In the genomic region with DNA sequence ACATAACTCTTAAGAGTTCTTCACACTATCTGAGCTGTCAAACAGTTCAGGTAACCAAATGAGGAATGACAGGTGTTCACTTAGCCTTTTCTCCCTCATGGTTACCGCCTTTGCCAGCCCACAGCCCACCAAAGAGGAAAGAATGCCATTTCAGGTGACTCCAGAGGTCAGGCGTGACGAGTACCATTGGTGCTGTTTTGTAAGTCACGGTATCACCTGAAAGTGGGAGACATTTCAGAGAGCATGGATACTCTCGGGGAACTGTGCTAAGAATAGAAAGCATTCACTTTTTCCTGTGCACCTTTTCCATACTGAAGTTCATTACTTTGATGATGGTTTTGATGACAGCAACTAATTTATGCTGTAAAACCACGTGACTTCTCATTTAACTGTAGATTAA, we compare ENCODE assay signal across 17 mouse cellular contexts. TPM values are rescaled to one million over a fixed set of nuclear protein-coding genes. Genes with fewer than 3 reads are reported as not detected.
DNase-seq lines count a peak whose midpoint lies in the region; TF ChIP-seq lines count a peak whose summit lies in the region.
"Had no signal": no experiment of that assay in that cellular context is flagged by ENCODE, and none has a peak within 500 bp of the region (broad histone marks: within the 10 kb centered on the region; RNA-seq: fewer than 3 reads in every experiment).

No protein-coding gene starts in this region.

- no peaks in the 10 kb centered on the region for H3K27me3 ChIP-seq in CH12.LX (replicated peaks)
- no peaks in the 10 kb centered on the region for H3K27me3 ChIP-seq in embryonic facial prominence, embryonic 10.5 days (replicated peaks; ENCODE audit: low read depth, poor library complexity, severe bottlenecking)
- H3K27me3 ChIP-seq: Patski had no signal

- peak; percentile 51 for DNase-seq in heart, adult 11 months
- DNase-seq in heart, postnatal 14 days: no peak
- DNase-seq in CH12.LX (ENCODE audit: extremely low read depth): no peak
- no peak for DNase-seq in embryonic facial prominence, embryonic 10.5 days (ENCODE audit: low spot score)
- DNase-seq: adrenal gland, adult 2 months; adrenal gland, adult 8-10 months; adrenal gland, postnatal 10 days; adrenal gland, postnatal 14 days; adrenal gland, postnatal 25 days; adrenal gland, postnatal 36 days; B cell, adult 2 months; cerebellum, adult 11 months; cerebellum, adult 11-12 months; cerebellum, adult 18-20 months; cerebellum, adult 2 months had no signal

- no peaks in the 10 kb centered on the region for H3K4me1 ChIP-seq in CH12.LX (ENCODE audit: control insufficient read depth in 1 of 2, insufficient read depth in 2 of 2)
- no peaks in the 10 kb centered on the region for H3K4me1 ChIP-seq in embryonic facial prominence, embryonic 10.5 days

- peaks cover 2% of the 10 kb centered on the region for H3K79me2 ChIP-seq in CH12.LX (replicated peaks; ENCODE audit: control insufficient read depth, extremely low read depth, insufficient read depth, poor library complexity, severe bottlenecking)

- dilution Hi-C loops in CH12.LX (cut with MboI; ENCODE audit: extremely low pct_ligation_motif_present, extremely low pct_unique_long_range_greater_than_20kb, low sequenced_read_pairs): no loop called here

- no peak for TF ChIP-seq POLR2A in CH12.LX (IDR thresholded peaks at IDR 0.05; ENCODE audit: low read depth, low read length)

- no peak overlapping the region for H3K27ac ChIP-seq in CH12.LX (ENCODE audit: insufficient read depth, low read depth)
- no peak overlapping the region for H3K27ac ChIP-seq in embryonic facial prominence, embryonic 10.5 days (replicated peaks)

- no peak for TF ChIP-seq EP300 in CH12.LX (IDR thresholded peaks at IDR 0.05; ENCODE audit: low read length)

- in situ Hi-C loops in CH12.LX (cut with MboI; ENCODE audit: low pct_ligation_motif_present, low pct_unique_long_range_greater_than_20kb, low sequenced_read_pairs): no loop called here

- no peaks in the 10 kb centered on the region for H3K9me3 ChIP-seq in CH12.LX (replicated peaks; ENCODE audit: low read length)
- no peaks in the 10 kb centered on the region for H3K9me3 ChIP-seq in embryonic facial prominence, embryonic 10.5 days
- H3K9me3 ChIP-seq: G1E had no signal

- intact Hi-C loops in heart, postnatal 14 days (cut with DNase I): loop anchor here (5.0 kb wide), 1 partner anchor 246 kb away; no protein-coding TSS in a partner anchor

- peaks cover 27 to 43% of the 10 kb centered on the region in 2 experiments for H3K36me3 ChIP-seq in CH12.LX (replicated peaks in 1 of 2; ENCODE audit: control insufficient read depth in 1 of 2, insufficient read depth in 1 of 2, low read length in 1 of 2)
- peaks cover 89% of the 10 kb centered on the region for H3K36me3 ChIP-seq in embryonic facial prominence, embryonic 10.5 days (replicated peaks)

- H3K4me2 ChIP-seq in CH12.LX (ENCODE audit: insufficient read depth, low read depth, poor library complexity, severe bottlenecking): no peak overlapping the region

- TF ChIP-seq CTCF in CH12.LX (conservative IDR thresholded peaks at IDR 0.05 in 1 of 2, IDR thresholded peaks at IDR 0.05 in 1 of 2; ENCODE audit: low read depth in 2 of 2, low read length in 2 of 2): no peak

- H3K9ac ChIP-seq in CH12.LX (ENCODE audit: insufficient read depth, low read depth): no peak overlapping the region

- TF ChIP-seq RAD21 in CH12.LX (IDR thresholded peaks at IDR 0.05; ENCODE audit: low read depth, low read length): no peak

- 84% methylated on average over 6 of the region's 6 CpGs for WGBS in embryonic facial prominence, embryonic 10.5 days

- H3K4me3 ChIP-seq in CH12.LX (replicated peaks in 1 of 3; ENCODE audit: low read depth in 2 of 3, low read length in 2 of 3, poor library complexity in 1 of 3): no peak overlapping the region
- no peak overlapping the region for H3K4me3 ChIP-seq in embryonic facial prominence, embryonic 10.5 days

TF ChIP-seq in CH12.LX, 34 proteins besides CTCF, POLR2A, EP300 and RAD21:
- TF ChIP-seq POLR2AphosphoS2 (IDR thresholded peaks at IDR 0.05; ENCODE audit: low read depth, low read length) (peak; percentile 68; the same call in 1 of the 2 replicates), RCOR1 (conservative IDR thresholded peaks at IDR 0.05; ENCODE audit: low read depth, low read length) (no peak), MXI1 (IDR thresholded peaks at IDR 0.05; ENCODE audit: low read depth, low read length) (no peak)

RNA-seq across cellular contexts. Expression of gene Usp1, which starts 12.4 kb away (rescaled TPM):
- total RNA-seq in heart, postnatal 14 days (2021): 10 to 100 TPM; 15.8 to 19.6 TPM
- total RNA-seq in CH12.LX (2012; rRNA removed) (40.9 and 46.1 TPM in 2 replicates), CH12.LX (2014; rRNA removed) (142 and 149 TPM in 2 replicates)
- 115 and 118 TPM in 2 replicates for polyA plus RNA-seq in CH12.LX (2012; ENCODE audit: insufficient read length, low read depth)
- polyA plus RNA-seq in embryonic facial prominence, embryonic 10.5 days (2016; fragmentation: Nextera tagmentation; extraction: Ambion mirVana): 98.8 and 102 TPM in 2 replicates
